Mouse (Mus musculus) ovary, adult 18-20 months (tissue): ENCODE measurements around the gene Olfr180.

Experiments
- DNase-seq: peaks from one replicate; pipeline ENCODE4 v3.0.0; 2022; ENCODE audit warnings: low spot score, mixed read lengths

Olfr180 gene

DNA sequence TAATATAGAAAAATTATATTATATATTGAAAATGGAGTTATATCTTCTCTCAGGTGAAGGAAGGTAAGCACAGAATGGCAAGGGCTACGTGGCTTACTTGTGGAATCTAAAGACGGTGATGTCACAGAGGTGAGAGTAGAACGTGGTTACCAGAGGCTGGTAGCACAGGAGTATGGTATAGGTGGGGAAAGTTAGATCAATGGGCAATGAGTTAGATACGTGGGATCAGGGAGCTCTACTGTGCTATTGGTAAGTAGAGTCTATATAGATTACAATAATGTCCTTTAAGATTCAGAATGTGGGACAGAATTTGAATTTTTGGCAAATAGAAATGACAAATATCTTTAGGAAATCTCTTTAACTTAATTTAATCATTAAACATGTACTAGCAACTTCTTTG is at the start of gene Olfr180:
TSS of gene Olfr180 (minus strand) at position 101 of the 400 bp plus-strand sequence.
- no peak for DNase-seq

DNA sequence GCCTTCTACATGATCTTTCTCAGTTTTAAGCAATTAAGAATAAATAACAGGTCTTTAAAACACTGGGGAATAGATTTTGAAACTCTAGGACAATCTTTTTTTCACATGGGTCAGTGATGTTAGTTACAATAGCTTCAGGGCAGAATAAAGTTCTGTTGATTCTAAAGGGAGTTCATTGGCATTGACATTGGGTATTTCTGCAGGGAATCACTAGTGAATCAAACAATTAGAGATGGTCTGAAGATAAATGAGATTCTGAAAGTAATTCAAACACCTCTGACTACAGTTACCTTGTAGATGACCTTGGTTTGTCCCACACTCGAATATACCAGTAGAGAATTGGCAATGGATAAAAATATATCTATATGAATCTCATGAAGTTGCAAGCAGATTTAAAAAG is 537 bp downstream of the Olfr180 start, which contains the start of gene Olfr181:
TSS of gene Olfr181 (minus strand) at position 101 of the 400 bp plus-strand sequence.
- DNase-seq, result no peak

DNA sequence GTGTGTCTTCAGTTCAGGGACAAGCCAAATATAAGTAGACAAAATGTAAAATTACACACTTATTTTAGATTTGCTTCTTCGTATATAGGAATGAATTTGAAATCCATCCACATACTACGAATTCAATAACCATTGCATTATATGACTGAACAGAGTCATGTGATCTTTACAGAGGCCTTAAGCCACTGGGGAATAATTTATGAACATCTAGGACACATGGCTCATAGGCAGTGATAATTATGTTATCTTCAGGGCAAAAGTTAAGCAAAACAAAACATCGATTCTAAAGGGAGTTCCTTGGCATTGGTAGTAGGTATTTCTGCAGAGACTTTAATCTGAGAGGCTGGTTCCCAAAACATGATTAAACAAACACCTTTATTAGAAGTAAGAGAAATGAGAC is 37.2 kb downstream of the Olfr180 start, which contains the start of gene Olfr178:
TSS of gene Olfr178 (minus strand) at position 101 of the 400 bp plus-strand sequence.
- DNase-seq, result no peak

DNA sequence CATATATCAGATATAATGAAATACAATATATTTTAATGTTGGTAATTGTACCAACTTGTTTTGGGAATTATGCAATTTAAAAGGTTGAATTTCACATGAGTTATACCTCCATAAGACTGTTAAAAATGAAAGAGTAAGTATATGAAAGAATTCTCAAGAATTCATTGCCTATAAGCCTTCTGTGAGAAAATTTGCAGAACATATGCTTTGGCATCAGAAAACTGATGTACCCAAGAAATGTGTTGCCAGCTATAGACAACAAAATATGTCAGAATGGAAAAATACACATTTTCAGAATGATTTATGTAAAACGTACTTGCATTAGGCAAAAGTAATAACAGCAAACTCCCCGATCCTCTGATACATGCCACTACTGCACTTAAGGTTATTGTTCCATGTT is 44.8 kb downstream of the Olfr180 start:
- no peak for DNase-seq

DNA sequence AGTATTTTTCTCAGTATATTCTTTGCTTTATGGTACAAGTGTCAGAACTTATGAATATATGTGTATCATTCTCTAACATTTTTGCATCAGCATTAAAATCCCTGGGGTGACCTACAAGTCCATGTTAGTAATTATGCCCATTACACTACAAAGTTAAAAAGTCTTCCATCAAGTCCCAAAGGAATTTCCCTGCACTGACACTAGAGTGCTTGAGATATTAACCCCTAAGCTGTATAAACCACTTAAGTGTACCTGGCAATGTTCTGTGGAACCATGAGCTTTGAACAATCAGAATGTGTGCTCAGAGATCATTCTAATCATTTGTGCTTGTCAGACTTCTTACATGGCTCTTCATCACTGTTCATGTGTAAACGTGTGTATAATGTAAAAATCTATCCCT is 54.5 kb downstream of the Olfr180 start, which contains the start of gene Olfr177:
TSS of gene Olfr177 (minus strand) at position 101 of the 400 bp plus-strand sequence.
- DNase-seq, result no peak
